Mouse (Mus musculus): ENCODE results near the gene Tgif2.
"Not testable (repeated sequence)": the region's sequence is repeated elsewhere in the genome, so short reads cannot be mapped to it uniquely, and the experiment has no call there.

Gene Tgif2

DNA sequence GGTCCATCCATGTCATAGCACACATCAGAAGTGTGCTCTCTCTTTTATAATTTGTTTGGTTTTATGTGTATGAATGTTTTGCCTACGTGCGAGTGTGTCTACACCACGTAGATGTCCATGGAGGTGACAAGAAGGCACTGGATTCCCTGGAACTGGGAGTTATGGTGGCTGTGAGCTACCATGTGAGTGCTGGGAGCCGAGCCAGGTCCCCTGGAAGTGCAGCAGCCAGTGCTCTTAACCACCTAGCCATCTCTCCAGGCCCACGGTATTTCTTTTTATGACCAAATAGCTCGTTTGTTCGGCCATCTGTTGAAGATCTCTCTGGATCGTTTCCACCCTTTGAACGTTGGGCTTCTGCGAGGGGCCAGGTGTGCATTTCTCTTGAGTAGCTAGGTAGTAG is 3.5 kb downstream of the Tgif2 start:
- DNase-seq (ENCODE audit: low spot score), result no peak

DNA sequence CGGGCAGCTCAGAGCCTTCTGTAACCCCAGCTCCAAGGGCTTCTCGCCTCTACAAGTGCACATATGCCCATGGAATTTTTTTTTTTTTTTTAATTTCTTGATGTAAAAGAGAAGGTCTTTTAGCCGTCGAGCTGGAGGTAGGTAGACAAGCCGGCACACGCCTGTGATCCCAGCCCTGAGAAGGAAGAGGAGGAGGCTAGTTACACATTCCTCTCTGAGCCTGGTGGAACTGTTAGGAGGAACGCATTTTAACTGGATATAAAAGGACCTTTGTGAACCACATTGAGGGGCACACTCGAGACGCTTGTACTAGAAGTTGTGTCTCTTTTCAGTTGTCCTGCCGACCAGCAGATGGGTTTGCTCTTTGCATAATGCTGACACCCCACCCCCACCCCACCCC is 4.9 kb downstream of the Tgif2 start:
- no peak for DNase-seq (ENCODE audit: low spot score)

- DNase-seq (ENCODE audit: low spot score), result no peak
Observed at GRCm38 (mm10) chr2:156847653-156848052, 7.8 kb downstream of the Tgif2 start.

- DNase-seq (ENCODE audit: low spot score), result no peak
Observed at GRCm38 (mm10) chr2:156848526-156849182, 8.8 kb downstream of the Tgif2 start.

DNA sequence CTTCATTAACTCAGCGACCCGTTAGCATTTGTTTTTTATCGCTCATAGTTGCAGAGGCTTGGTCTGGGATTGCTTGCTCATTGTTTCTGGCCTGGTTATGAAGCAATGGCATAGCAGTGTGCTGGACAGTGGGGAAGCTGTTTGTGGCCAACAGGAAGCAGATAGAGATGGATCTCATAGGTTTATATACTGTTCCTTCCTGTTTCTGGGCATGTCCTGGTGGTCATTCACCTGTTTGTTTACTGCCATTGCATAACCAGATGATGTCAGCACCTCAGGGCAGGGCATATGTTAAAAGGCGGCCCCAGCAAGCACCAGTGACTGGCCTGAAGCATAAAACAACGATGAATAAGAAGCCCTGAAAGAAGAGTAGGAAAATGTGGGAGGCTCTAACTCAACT is 10.7 kb downstream of the Tgif2 start:
- DNase-seq (ENCODE audit: low spot score), result no peak

- not testable (repeated sequence) for DNase-seq (ENCODE audit: low spot score)
Observed at GRCm38 (mm10) chr2:156853584-156853983, 13.8 kb downstream of the Tgif2 start.

DNA sequence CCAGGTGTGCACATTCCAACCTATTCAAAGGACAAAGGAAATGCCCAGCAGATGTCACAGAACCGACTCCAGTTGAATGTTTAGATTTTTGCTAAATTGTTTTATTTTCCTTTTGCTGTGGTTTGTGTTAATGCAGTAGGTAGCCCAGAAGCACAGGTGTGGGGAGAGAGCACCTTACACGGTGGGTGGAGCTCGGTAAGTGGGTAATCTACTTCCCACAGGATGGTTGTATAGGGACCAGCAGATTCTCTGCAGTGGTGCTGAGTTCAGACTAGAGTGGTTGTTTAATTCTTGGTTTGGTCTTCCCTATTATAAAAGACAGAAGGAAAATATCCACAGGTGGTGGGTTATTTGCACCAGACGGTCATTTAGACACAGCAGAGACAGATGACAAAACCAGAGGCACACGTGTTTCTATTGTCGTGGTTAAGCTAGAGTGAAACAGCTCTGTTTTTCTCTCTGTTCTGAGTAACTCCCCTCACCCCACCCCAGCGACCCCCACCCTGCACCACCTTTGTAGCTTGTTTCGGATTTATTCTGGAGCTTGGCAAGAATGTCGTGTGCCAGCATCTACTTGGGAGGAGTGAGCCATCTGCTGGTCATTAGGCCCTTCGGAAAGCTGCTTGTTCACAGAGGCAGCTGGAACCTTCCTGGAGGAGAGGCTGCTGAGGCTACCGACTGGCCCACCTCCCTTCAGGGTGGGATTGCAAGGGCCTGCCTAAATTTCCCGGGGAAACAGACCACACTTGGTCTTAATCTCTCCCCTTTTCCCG is 14.4 kb downstream of the Tgif2 start:
- DNase-seq (ENCODE audit: low spot score), result peak; percentile 49

DNA sequence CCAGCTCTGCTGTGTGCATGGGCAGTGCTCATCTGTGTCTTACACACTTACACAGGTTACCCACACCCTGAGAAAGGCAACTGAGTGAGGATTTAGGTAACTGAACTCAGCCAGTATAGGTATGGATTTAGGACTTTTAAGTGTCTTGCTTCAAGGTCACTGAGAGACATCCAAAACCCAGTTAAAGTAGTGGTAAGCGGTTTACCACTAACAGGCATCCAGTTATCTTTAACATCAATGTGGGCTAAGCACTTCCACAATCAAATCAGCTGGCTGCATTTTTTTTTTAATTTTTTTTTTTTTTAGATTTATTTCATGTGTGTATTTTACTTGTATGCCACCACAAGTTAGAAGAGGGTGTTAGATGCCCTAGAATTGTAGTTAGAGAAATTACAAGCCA is 16.5 kb downstream of the Tgif2 start:
- DNase-seq (ENCODE audit: low spot score), result no peak

DNA sequence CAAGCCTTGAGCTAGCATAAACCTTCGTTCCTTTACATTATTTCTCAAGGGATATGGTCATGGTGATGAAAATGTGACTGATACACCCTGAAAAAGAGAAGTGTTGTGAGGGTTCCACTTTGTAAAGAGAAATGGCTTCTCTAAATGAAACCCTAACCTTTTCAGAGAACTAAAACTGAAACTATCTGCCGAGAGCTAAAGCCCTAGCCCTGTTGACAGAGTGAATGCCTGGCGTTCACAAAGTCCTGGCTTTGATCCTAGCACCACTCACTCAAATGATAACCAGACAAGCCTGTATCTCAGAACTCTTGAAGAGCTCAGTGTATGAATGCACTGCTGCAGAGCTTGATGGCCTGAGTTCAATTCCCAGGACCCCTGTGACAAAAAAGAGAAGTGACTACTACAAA is 17.6 kb downstream of the Tgif2 start:
- DNase-seq (ENCODE audit: low spot score), result no peak

GRCm38 (mm10) chr2:156857835-156858234 is 18.0 kb downstream of the Tgif2 start, which contains the start of gene 4930518I15Rik:
TSS of gene 4930518I15Rik (minus strand) at chr2:156857946.
- DNase-seq (ENCODE audit: low spot score), result no peak

DNA sequence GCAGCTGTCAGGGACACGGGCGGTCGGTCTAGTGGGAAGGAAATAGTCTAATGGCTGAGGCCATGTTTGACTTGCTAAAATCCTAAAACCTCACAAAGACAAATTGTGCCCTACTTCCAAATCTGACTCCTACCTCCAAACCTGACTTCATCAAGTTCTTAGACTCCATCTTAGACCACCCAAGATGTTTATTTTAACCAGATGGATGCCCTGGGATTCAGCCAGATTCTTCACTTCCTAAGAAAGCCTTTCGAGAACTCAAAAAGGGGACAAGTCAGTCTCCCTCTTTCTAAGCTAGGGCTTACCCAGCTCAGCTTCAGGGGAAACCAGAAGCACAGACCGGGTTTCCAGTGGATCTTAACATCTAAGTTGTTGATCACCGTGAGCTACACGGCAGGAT is 18.9 kb downstream of the Tgif2 start:
- no peak for DNase-seq (ENCODE audit: low spot score)

DNA sequence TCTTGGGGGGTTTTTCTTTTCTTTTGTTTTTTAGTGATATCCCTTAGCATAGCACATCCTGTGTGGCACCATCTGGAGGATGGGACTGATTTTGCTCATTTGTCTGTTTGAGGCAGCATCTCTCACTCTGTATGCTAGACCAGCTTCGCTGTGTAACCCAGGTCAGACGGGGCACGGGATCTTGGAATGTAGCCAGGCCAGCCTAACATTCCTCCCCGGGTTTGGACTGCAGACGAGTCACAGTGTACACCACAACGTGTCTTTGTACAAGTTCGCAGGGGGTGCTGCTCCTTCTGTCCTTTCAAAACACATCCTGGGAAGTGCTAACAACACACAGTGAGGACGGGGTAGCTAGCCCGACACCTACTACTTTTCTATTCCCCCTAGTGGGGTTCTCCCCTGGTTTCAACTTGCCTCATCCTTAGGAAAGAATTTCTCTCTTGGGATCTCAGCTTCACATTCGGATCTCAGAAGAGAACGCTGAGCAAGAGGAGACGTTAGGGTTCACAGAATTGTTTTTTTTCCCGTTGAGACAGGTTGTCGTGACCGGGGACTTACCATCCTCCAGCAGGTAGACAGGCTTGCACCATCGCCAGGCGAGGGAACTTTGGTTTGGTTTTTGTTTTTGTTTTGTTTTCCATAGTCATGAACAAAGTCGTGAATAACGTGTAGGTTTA is 22.4 kb downstream of the Tgif2 start:
- DNase-seq (ENCODE audit: low spot score), result no peak

DNA sequence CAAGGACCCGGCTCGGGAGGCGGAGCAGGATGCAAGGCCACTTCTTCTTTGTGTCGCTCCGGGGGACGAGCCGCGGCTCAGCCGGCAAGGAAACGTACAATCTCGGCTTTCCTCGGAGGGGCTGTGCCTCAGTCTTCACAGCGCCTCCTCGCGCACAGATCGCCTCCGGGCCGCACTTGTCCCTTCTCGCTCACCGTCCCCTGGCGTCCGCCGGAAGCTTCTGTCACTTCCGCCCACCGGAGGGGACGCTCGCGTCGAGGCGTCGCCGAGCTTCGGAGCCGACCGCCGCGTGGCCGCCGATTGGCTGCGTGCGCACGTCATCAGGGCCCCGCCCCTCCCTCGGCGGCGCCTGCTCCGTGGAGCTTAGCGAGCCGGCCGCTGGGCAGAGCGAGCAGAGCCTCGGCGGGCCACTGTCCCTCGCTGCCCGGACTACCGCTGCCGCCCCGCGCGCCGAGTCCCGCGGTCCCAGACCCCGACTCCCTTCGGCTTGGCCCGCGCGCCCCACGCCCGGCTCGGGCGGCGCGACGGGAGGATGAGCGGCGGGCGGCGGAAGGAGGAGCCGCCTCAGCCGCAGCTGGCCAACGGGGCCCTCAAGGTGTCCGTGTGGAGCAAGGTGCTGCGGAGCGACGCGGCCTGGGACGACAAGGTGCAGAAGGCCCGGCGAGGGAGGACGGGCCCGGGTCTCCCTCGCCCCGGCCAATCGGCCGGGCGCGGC is 23.1 kb downstream of the Tgif2 start, which contains the start of gene Rab5if:
Gene Rab5if (plus strand): TSS at position 357 of the 715 bp plus-strand sequence.
- DNase-seq (ENCODE audit: low spot score), result peak; percentile 97

- DNase-seq (ENCODE audit: low spot score), result no peak
Observed at GRCm38 (mm10) chr2:156863487-156864160, 23.8 kb downstream of the Tgif2 start.

GRCm38 (mm10) chr2:156864481-156864880 is 24.7 kb downstream of the Tgif2 start:
- no peak for DNase-seq (ENCODE audit: low spot score)

GRCm38 (mm10) chr2:156868994-156869393 is 29.2 kb downstream of the Tgif2 start:
- no peak for DNase-seq (ENCODE audit: low spot score)

- DNase-seq (ENCODE audit: low spot score), result no peak
Observed at GRCm38 (mm10) chr2:156869554-156869953, 29.7 kb downstream of the Tgif2 start.

DNA sequence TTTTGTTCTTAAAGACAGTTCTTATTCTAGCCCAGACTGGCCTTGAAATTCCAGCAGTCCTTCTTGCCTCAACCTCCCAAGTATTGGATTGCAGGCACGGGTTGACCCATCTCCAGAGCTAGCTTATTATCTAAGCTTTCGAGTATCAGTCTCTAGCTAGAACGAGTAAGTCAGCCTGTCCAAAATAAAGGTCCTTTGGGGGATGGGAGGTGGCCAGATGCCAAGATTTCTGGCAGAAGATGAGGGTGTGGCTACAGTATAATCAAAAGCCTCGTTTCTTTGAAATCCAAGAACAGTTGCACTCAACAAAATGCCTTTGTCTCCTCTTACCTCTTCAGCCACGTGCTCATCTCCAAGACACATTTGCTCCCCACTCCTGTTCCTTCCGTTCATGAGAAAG is 30.7 kb downstream of the Tgif2 start:
- no peak for DNase-seq (ENCODE audit: low spot score)

DNA sequence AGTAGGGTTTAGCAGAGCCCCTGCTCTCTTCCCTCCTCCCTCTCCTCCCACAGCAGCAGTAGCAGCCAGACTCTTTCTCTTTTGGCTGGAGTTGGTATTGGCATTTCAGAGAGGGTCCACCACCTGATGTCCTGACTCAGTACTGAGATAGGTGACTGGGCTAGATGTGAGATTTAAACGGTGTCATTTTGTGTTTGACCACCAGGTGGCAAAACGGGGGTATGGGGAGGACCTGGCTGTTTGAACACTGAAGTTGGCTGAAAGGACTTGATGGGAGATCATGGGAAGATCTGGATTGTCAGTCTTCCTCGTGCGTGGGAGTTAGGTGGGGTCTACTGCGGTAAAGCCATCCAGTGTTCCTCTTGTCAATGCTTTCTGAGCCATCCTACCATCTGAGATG is 33.8 kb downstream of the Tgif2 start:
- peak; percentile 81 for DNase-seq (ENCODE audit: low spot score)

- no peak for DNase-seq (ENCODE audit: low spot score)
Observed at GRCm38 (mm10) chr2:156874047-156874759, 34.4 kb downstream of the Tgif2 start.

Measured in retina, embryonic 14.5 days (tissue).